Mouse (Mus musculus) MEL (cell line): ENCODE measurements around the gene Slc34a2. TPM values are rescaled to one million over a fixed set of nuclear protein-coding genes. Genes with fewer than 3 reads are reported as not detected.

Experiments used
- DNase-seq: peaks from one replicate; pipeline ENCODE4 v3.0.0; 2011; ENCODE audit warnings: low read depth, low spot score
- H3K27ac ChIP-seq: 2 replicates; pipeline ENCODE4 v1.5.1; 2012; ENCODE audit warnings: low read depth, mild to moderate bottlenecking, control low read depth, low read length, moderate library complexity; ENCODE audit not compliant: control insufficient read depth
- H3K27me3 ChIP-seq, 2 experiments: fragments of 150-350 bp in 1 of 2; sonication (generic) in 1 of 2; 2 replicates each; pipeline ENCODE4 v1.6.1; 2012; ENCODE audit warnings: low read length in 2 of 2, mild to moderate bottlenecking in 2 of 2, improper control_type of control experiment in 1 of 2, moderate library complexity in 1 of 2; ENCODE audit not compliant: insufficient read depth in 2 of 2, control insufficient read depth in 1 of 2
- H3K36me3 ChIP-seq, 2 experiments: 2 replicates each; pipeline ENCODE4 v1.6.1; 2012 to 2014; ENCODE audit warnings: low read length in 2 of 2, improper control_type of control experiment in 1 of 2, inconsistent platforms in 1 of 2, mild to moderate bottlenecking in 1 of 2; ENCODE audit not compliant: insufficient read depth in 2 of 2, control insufficient read depth in 1 of 2
- H3K4me1 ChIP-seq, 2 experiments: fragments of 150-350 bp in 1 of 2; sonication (generic) in 1 of 2; 2 replicates each; pipeline ENCODE4 v1.6.1; 2012; ENCODE audit warnings: low read length in 2 of 2, improper control_type of control experiment in 1 of 2, mild to moderate bottlenecking in 1 of 2; ENCODE audit not compliant: insufficient read depth in 2 of 2, control insufficient read depth in 1 of 2
- H3K4me3 ChIP-seq, 2 experiments: fragments of 150-350 bp in 1 of 2; sonication (generic) in 1 of 2; 2 replicates each; pipeline ENCODE4 v1.5.1; 2012; ENCODE audit warnings: low read depth in 2 of 2, low read length in 2 of 2, mild to moderate bottlenecking in 2 of 2, moderate library complexity in 2 of 2, control low read depth in 1 of 2, improper control_type of control experiment in 1 of 2; ENCODE audit not compliant: control insufficient read depth in 1 of 2, insufficient read depth in 1 of 2
- H3K79me2 ChIP-seq: 2 replicates; pipeline ENCODE4 v1.6.1; 2012; ENCODE audit warnings: mild to moderate bottlenecking, low read length, moderate library complexity; ENCODE audit not compliant: control insufficient read depth, poor library complexity, insufficient read depth
- H3K9ac ChIP-seq: 2 replicates; pipeline ENCODE4 v1.6.1; 2012; ENCODE audit warnings: low read depth, mild to moderate bottlenecking, control low read depth, low read length, moderate library complexity; ENCODE audit not compliant: control insufficient read depth, poor library complexity, severe bottlenecking
- H3K9me3 ChIP-seq: fragments of 150-350 bp; sonication (generic); replicated peaks from 2 replicates; pipeline ENCODE4 v1.6.1; 2012; ENCODE audit warnings: mild to moderate bottlenecking, low read length, improper control_type of control experiment, moderate library complexity; ENCODE audit not compliant: insufficient read depth
- E2F4 ChIP-seq: IDR thresholded peaks from 2 replicates; pipeline ENCODE4 v1.6.1; 2011; ENCODE audit warnings: low read depth, low read length, improper control_type of control experiment, borderline replicate concordance
- ELF1 ChIP-seq: IDR thresholded peaks from 2 replicates; pipeline ENCODE4 v1.6.1; 2014; ENCODE audit warnings: low read depth, mild to moderate bottlenecking, inconsistent platforms, low read length, improper control_type of control experiment, moderate library complexity
- ETS1 ChIP-seq: IDR thresholded peaks from 2 replicates; pipeline ENCODE4 v1.6.1; 2012; ENCODE audit warnings: low read depth, mild to moderate bottlenecking, inconsistent platforms, low read length, improper control_type of control experiment, moderate library complexity
- GABPA ChIP-seq: IDR thresholded peaks from 2 replicates; pipeline ENCODE4 v1.6.1; 2012; ENCODE audit warnings: low read depth, mild to moderate bottlenecking, inconsistent platforms, low read length, improper control_type of control experiment, moderate library complexity
- KAT2A ChIP-seq: conservative IDR thresholded peaks from 2 replicates; pipeline ENCODE4 v1.6.1; 2012; ENCODE audit warnings: low read depth, low read length, improper control_type of control experiment, inconsistent platforms
- MAX ChIP-seq: IDR thresholded peaks from 2 replicates; pipeline ENCODE4 v1.6.1; 2011; ENCODE audit warnings: low read length, improper control_type of control experiment
- MYC ChIP-seq: IDR thresholded peaks from 2 replicates; pipeline ENCODE4 v1.6.1; 2011; ENCODE audit warnings: low read depth, mild to moderate bottlenecking, low read length, improper control_type of control experiment, moderate library complexity
- POLR2A ChIP-seq, 2 experiments: IDR thresholded peaks; 2 replicates each; pipeline ENCODE4 v1.6.1; 2011 to 2012; ENCODE audit warnings: low read length in 2 of 2, mild to moderate bottlenecking in 2 of 2, control low read depth in 1 of 2, improper control_type of control experiment in 1 of 2, low read depth in 1 of 2, moderate library complexity in 1 of 2; ENCODE audit not compliant: control insufficient read depth in 1 of 2, insufficient read depth in 1 of 2, poor library complexity in 1 of 2
- POLR2AphosphoS2 ChIP-seq: IDR thresholded peaks from 2 replicates; pipeline ENCODE4 v1.6.1; 2011; ENCODE audit warnings: low read length, improper control_type of control experiment
- SMC3 ChIP-seq: IDR thresholded peaks from 2 replicates; pipeline ENCODE4 v1.6.1; 2011; ENCODE audit warnings: low read depth, low read length, improper control_type of control experiment
- TCF12 ChIP-seq: IDR thresholded peaks from 2 replicates; pipeline ENCODE4 v1.6.1; 2014; ENCODE audit warnings: low read depth, mild to moderate bottlenecking, inconsistent platforms, low read length, improper control_type of control experiment, moderate library complexity
- USF2 ChIP-seq, 2 experiments: IDR thresholded peaks; 2 replicates each; pipeline ENCODE4 v1.6.1; 2011 to 2012; ENCODE audit warnings: improper control_type of control experiment in 2 of 2, low read length in 2 of 2, borderline replicate concordance in 1 of 2, inconsistent platforms in 1 of 2, low read depth in 1 of 2, mild to moderate bottlenecking in 1 of 2; ENCODE audit not compliant: insufficient read depth in 1 of 2
- ZMIZ1 ChIP-seq: IDR thresholded peaks from 2 replicates; pipeline ENCODE4 v1.6.1; 2012; ENCODE audit warnings: low read depth, mild to moderate bottlenecking, inconsistent platforms, low read length, improper control_type of control experiment, moderate library complexity
- ZNF384 ChIP-seq: IDR thresholded peaks from 2 replicates; pipeline ENCODE4 v1.6.1; 2012; ENCODE audit warnings: low read depth, mild to moderate bottlenecking, inconsistent platforms, low read length, improper control_type of control experiment
- polyA plus RNA-seq, 2 experiments: library from polyadenylated mRNA; stranded (reverse) in 1 of 2; unstranded in 1 of 2; fragments of >175 nt in 1 of 2; fragments of >200 nt in 1 of 2; gene quantifications; 2 replicates each; pipeline versions ENCODE4 v1.2.1 to v1.2.4; 2012; ENCODE audit warnings: low replicate concordance in 2 of 2, low read depth in 1 of 2; ENCODE audit not compliant: insufficient read length in 2 of 2, insufficient read depth in 1 of 2, missing spikeins in 1 of 2
- total RNA-seq: library from RNA; depleted of rRNA; stranded (reverse); fragments of 300-350 nt; gene quantifications from 2 replicates; pipeline ENCODE4 v1.2.3, GENCODE M21; 2012

Slc34a2 gene
- total and polyA plus RNA-seq, 3 experiments, result not detected

- H3K27me3 ChIP-seq, result no peaks in the 10 kb centered on the region
- no peak overlapping the region for H3K4me3 ChIP-seq
- no peaks in the 10 kb centered on the region for H3K4me1 ChIP-seq
- no peaks in the 10 kb centered on the region for H3K79me2 ChIP-seq
- no peaks in the 10 kb centered on the region for H3K36me3 ChIP-seq
- no peak overlapping the region for H3K9ac ChIP-seq
- TF ChIP-seq POLR2AphosphoS2, result no peak
- TF ChIP-seq, all 39 proteins: peak for 0
- no peaks in the 10 kb centered on the region for H3K9me3 ChIP-seq
- no peak overlapping the region for H3K27ac ChIP-seq
- DNase-seq, result no peak
Observed at GRCm38 (mm10) chr5:53108026-53108425, 70.1 kb downstream of the Slc34a2 start.

- Histone ChIP-seq H3K36me3 (no peaks in the 10 kb centered on the region), H3K27me3 (no peaks in the 10 kb centered on the region), H3K79me2 (no peaks in the 10 kb centered on the region), H3K9ac (no peak overlapping the region), H3K4me1 (no peaks in the 10 kb centered on the region), H3K9me3 (no peaks in the 10 kb centered on the region), H3K4me3 (no peak overlapping the region), H3K27ac (no peak overlapping the region)
- TF ChIP-seq POLR2A (IDR thresholded peaks at IDR 0.05; ENCODE audit: control insufficient read depth in 1 of 2, insufficient read depth in 1 of 2, low read depth in 1 of 2, low read length in 2 of 2, poor library complexity in 1 of 2) (no peak), MAX (no peak), ZNF384 (peak; percentile 32; the same call in 1 of the 2 replicates), KAT2A (no peak), MYC (no peak), USF2 (IDR thresholded peaks at IDR 0.05; ENCODE audit: borderline replicate concordance in 1 of 2, insufficient read depth in 1 of 2, low read depth in 1 of 2, low read length in 2 of 2) (no peak), ZMIZ1 (no peak)
- DNase-seq, result no peak
Observed at GRCm38 (mm10) chr5:53108668-53109067, 70.8 kb downstream of the Slc34a2 start.

- H3K4me1 ChIP-seq, result no peaks in the 10 kb centered on the region
- no peaks in the 10 kb centered on the region for H3K27me3 ChIP-seq
- H3K9me3 ChIP-seq, result no peaks in the 10 kb centered on the region
- H3K9ac ChIP-seq, result no peak overlapping the region
- no peaks in the 10 kb centered on the region for H3K36me3 ChIP-seq
- no peak overlapping the region for H3K4me3 ChIP-seq
- no peaks in the 10 kb centered on the region for H3K79me2 ChIP-seq
- H3K27ac ChIP-seq, result no peak overlapping the region
- DNase-seq, result no peak
- TF ChIP-seq SMC3 (no peak), GABPA (no peak), ELF1 (no peak), TCF12 (no peak), ETS1 (no peak), E2F4 (no peak)
Observed at GRCm38 (mm10) chr5:53110225-53110624, 72.3 kb downstream of the Slc34a2 start.
